Mouse (Mus musculus) adrenal gland, postnatal 14 days (tissue): ENCODE measurements at regions not wholly inside any gene's neighbourhood (a gene's known extent, or its start where the extent isn't known, plus 50 kb on each side); places are given as distances from the start of the nearest gene placed in this dataset.

Experiments used
- DNase-seq: peaks from one replicate; pipeline ENCODE4 v3.0.0; 2021; ENCODE audit warnings: mixed read lengths

DNA sequence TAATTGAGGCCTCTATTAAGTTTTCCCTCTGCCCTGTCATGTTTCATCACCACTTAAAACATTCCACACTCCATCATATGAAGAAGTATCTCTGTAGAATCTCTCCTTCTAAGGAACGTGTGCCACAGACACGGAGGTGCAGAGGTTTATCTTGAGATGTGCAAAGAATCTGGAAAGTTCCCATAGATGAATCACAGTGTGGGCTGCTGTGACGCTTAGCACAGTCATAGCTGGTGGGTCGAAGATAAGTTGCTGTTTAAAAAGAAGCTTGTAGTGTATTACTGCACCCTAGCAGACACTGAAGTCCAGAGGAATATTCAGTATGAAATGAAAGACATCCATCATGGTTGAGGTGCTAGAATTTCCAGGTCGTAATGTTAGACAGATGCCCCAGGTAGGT lies 179.9 kb upstream of the 4930583I09Rik start:
- no peak for DNase-seq

GRCm38 (mm10) chr17:65014682-65015081 lies 178.8 kb upstream of the 4930583I09Rik start:
- no peak for DNase-seq

DNA sequence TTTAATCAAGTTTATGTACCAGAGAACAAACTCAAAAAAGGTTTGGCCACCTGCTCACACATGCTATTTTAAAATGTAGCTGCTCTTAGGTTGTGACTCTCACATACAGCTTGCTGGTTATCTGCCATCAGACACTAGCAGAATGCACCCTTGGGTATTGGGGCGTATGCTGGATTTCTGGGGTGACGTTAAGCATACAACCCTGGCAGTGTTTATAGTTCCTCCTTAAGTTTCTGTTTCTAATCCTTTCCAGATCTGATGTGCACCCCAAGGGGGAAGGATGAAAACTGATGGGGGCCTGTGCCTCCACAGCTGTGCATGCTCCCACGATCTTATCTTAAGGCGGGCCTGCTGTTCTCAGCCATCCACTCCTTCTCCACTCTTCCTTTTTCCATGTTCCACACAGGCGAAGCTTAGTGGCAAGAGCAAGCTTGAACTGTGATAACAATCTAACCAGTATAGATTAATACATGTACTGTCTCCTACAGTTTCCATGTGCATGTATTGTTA lies 164.8 kb upstream of the 4930583I09Rik start:
- DNase-seq, result no peak

GRCm38 (mm10) chr17:64994483-64994882 lies 158.6 kb upstream of the 4930583I09Rik start:
- DNase-seq, result no peak

DNA sequence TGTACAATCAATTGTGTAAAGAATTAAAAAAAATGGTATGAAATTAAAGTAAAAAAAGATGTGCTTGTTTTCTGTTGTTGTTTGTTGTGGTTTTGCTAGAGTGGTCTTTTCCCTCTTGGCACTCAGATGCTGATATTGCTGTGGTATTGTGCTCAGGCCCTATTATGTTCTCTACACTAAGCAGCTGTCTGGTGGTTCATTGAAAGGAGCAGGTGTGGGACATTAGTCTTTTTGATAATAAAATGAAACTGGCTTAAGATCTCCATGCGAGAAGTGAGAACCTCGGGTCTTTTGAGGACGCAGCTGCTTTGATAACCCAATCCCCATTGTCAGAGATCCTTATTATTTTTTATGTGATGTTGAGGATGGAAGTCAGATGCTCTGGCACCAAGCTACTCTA lies 155.4 kb upstream of the 4930583I09Rik start:
- DNase-seq, result no peak

- no peak for DNase-seq
Measured at GRCm38 (mm10) chr17:64984276-64985011, 148.6 kb upstream of the 4930583I09Rik start.

GRCm38 (mm10) chr17:64983480-64983879 lies 147.6 kb upstream of the 4930583I09Rik start:
- no peak for DNase-seq

GRCm38 (mm10) chr17:64964153-64964552 lies 128.3 kb upstream of the 4930583I09Rik start:
- no peak for DNase-seq

DNA sequence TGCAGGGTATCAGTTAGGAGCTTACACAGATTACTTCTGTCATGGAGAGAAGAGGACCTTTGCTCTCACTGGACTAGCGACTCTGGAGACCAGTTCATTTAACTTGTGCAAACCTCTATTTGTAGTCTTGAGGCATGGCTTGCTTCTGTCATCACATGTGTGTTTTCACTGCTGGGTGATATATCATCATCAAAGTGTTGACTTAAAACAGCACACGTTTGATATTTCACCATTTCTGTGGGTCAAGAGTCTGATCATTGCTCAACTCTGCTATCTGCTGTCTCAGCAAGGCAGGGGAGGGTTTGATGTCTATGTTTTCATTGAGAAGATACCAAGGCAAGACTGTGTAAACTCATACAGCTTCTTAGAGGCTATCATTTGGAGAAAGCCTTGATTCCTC lies 126.0 kb upstream of the 4930583I09Rik start:
- no peak for DNase-seq

- DNase-seq, result no peak
Measured at GRCm38 (mm10) chr17:64957495-64957894, 121.6 kb upstream of the 4930583I09Rik start.

GRCm38 (mm10) chr17:64956506-64956905 lies 120.6 kb upstream of the 4930583I09Rik start:
- no peak for DNase-seq

DNA sequence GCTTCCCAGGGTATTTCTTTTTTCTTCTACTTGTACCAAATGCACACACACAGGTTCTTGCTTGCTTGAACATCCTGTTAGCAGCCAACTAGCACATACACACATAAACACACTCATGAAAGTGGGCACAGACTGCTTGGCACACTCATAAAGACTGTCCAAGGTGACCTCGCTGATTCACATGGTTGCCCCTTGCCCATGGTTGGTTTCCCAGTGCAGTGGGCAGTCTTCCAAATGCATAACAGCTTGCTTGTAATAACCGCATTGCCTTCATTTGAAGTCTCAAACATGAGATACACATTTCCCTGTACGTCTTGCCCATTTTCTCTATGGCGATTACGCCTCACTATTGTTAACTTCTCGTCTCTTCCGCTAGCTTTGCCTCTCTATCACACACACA lies 117.4 kb upstream of the 4930583I09Rik start:
- DNase-seq, result no peak

GRCm38 (mm10) chr17:64951625-64951940 lies 115.7 kb upstream of the 4930583I09Rik start:
- no peak for DNase-seq

GRCm38 (mm10) chr17:64950802-64951624 lies 115.1 kb upstream of the 4930583I09Rik start:
- no peak for DNase-seq

DNA sequence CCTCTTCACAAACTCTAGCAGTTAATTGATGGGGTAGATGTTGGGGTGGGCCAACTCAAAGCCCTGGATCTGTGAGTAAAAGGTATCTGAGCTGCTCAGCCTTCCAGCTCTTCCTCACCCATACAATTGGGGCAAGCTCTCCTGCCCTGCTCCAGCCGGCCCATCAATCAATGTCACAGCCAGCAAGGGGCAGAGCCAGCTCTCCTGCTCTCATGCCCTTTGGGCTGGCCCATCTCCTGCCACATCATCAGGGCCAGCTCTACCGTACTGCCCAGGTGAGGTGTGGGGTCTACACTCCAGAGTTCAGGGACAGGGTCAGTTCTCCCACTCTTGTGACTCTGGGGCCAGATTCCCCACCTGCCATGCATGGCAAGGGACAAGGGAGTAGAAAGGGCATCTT lies 107.3 kb upstream of the 4930583I09Rik start:
- no peak for DNase-seq

- DNase-seq, result no peak
Measured at GRCm38 (mm10) chr17:64941555-64941954, 105.7 kb upstream of the 4930583I09Rik start.

DNA sequence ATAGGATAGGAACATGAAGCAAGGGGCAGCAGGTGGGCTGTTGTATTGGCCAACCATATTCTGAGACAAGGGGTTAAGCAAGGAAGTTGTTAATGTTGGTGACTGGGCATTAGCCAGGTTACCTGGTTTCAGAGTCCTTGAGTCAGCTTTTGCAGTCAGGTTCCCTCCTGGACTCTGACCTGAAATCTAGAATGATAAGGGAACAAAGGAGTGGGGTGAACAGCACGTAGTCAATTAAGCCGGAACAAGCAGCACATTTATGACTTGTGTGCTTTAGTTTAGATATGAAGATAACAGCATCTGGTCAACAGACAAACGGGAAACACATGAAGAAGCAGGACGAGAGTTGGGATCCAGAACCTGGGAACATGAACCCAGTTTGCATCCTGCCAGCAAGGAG lies 99.8 kb upstream of the 4930583I09Rik start:
- no peak for DNase-seq

GRCm38 (mm10) chr17:64934411-64934810 lies 98.5 kb upstream of the 4930583I09Rik start:
- no peak for DNase-seq

GRCm38 (mm10) chr17:64930816-64931428 lies 95.1 kb upstream of the 4930583I09Rik start:
- no peak for DNase-seq

DNA sequence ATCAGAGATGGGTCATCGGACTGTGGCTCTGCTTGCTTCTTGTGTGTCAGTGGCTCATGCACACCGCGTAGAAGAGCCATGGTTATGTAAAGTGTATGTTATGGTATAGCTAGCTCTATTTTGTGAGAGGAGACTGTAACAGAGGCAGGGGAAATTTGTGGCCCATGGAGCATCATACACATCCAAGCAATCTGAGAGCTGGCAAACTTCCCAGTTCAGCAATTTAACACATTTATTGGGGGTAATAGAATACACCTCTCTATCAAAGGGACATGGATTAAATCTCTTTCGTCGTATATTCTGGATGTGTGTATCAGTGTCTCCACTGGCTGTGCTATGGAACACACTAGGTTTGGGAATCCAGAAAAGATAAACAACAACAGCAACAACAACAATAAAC lies 87.9 kb upstream of the 4930583I09Rik start:
- no peak for DNase-seq

GRCm38 (mm10) chr17:64922235-64922634 lies 86.4 kb upstream of the 4930583I09Rik start:
- no peak for DNase-seq

- no peak for DNase-seq
Measured at GRCm38 (mm10) chr17:64920236-64920635, 84.4 kb upstream of the 4930583I09Rik start.

DNA sequence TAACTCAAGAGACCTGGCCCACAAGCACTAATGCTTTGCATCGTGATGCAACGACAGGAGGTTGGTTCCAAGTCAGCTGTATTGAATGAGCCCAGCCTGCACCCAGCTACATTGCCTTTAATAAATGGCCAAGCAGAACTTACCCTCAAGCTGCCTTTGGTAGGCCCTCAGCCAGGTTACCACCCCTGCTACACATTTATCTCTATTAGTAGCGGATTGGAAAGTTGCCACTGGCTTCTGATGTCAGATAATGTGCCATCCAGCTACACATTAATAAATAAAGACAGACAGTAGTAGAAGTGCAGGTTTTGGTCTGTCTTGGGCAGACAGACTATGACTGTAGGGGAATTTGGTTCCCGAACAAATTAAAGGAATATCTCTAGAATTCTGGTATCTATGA lies 82.0 kb upstream of the 4930583I09Rik start:
- no peak for DNase-seq
